Mouse (Mus musculus) embryonic facial prominence, embryonic 14.5 days (tissue): ENCODE results near the gene Plxnb1. TPM values are rescaled to one million over a fixed set of nuclear protein-coding genes. Genes with fewer than 3 reads are reported as not detected.

Experiments
- ATAC-seq: fragments of 200-750 bp; cut with Nextera tagmentation; 2 replicates; pipeline ENCODE4 v1.8.0; 2017; ENCODE audit warnings: low read depth, moderate number of reproducible peaks, moderate TSS enrichment
- DNase-seq: peaks from one replicate; pipeline ENCODE4 v3.0.0-alpha.2; 2015; ENCODE audit warnings: low spot score
- H3K27ac ChIP-seq: fragments of 300-500 bp; sonication (generic); replicated peaks from 2 replicates; pipeline ENCODE4 v1.5.1; 2014; ENCODE audit warnings: low read depth, mild to moderate bottlenecking, low read length, moderate library complexity
- H3K27me3 ChIP-seq: fragments of 300-500 bp; sonication (generic); replicated peaks from 2 replicates; pipeline ENCODE4 v1.6.1; 2014; ENCODE audit warnings: low read length; ENCODE audit not compliant: control insufficient read depth, insufficient read depth
- H3K36me3 ChIP-seq: fragments of 300-500 bp; sonication (generic); 2 replicates; pipeline ENCODE4 v1.6.1; 2014; ENCODE audit warnings: low read length, mixed read lengths; ENCODE audit not compliant: control insufficient read depth, insufficient read depth
- H3K4me1 ChIP-seq: fragments of 300-500 bp; sonication (generic); 2 replicates; pipeline ENCODE4 v1.6.1; 2014; ENCODE audit warnings: antibody characterized with exemption, low read length; ENCODE audit not compliant: control insufficient read depth, insufficient read depth
- H3K4me2 ChIP-seq: fragments of 300-500 bp; sonication (generic); 2 replicates; pipeline ENCODE4 v1.6.1; 2014; ENCODE audit warnings: low read depth, mild to moderate bottlenecking, low read length, moderate library complexity, mixed read lengths
- H3K4me3 ChIP-seq: fragments of 300-500 bp; sonication (generic); 2 replicates; pipeline ENCODE4 v1.5.1; 2014; ENCODE audit warnings: low read depth, mild to moderate bottlenecking, low read length
- H3K9ac ChIP-seq: fragments of 300-500 bp; sonication (generic); 2 replicates; pipeline ENCODE4 v1.6.1; 2014; ENCODE audit warnings: low read depth, mild to moderate bottlenecking, low read length, moderate library complexity, mixed read lengths
- H3K9me3 ChIP-seq: fragments of 300-500 bp; sonication (generic); 2 replicates; pipeline ENCODE4 v1.6.1; 2016; ENCODE audit warnings: low read length; ENCODE audit not compliant: control insufficient read depth
- WGBS: fragments of 180-500 bp; shearing (Covaris S2); extraction: QIAGEN DNeasy Blood & Tissue Kit; methylation state at CpG from one replicate; pipeline ENCODE4 v1.1.7; 2014; 5-methylcytosine and 5-hydroxymethylcytosine counted together
- polyA plus RNA-seq: library from polyadenylated mRNA; unstranded; fragments of >200 nt; fragmentation: Nextera tagmentation; extraction: Ambion mirVana; gene quantifications from 2 replicates; pipeline ENCODE4 v1.2.1, GENCODE M21; 2014

Plxnb1 gene
- polyA plus RNA-seq, 1 experiment from 2014 or later = 9.7 TPM

DNA sequence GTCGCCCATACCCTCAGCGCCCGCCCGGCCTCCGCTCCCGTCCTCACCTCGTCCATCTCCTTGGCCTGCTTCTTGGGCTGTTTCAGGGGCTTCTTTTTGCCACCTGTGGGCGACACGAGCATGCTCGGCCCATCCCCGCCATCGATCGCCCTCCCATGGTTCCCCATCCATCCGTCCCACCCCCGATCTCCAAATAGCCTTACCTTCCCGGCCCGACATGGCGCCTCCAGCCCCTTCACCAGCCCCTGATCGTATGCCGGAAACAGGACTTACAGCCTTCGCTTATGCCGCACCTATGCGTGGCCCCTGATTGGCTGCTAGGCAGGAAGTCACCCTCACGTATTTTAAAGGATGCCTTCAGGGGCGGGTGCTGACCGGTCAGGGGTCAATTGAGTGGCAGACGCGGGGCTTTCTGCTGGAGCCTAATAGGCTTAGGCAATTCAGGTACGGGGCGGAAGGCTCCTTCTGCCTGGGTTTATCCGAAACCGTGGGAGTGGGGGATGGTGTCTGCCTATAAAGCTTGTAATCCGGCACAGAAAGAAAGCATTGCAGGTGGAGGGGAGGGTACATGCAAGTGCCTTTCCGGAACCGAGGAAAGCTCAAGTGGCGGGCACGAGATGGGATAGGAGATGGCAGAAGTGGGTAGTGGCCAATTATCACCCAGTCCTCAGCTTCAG is 12.9 kb upstream of the Plxnb1 start, which contains the start of the genes Ccdc51 and Tma7:
Ccdc51 (plus strand) TSS at position 370 of the 677 bp plus-strand sequence.
Tma7 (minus strand) TSS at position 464 of the 677 bp plus-strand sequence.
- Histone ChIP-seq H3K4me1 (peaks cover 14% of the 10 kb centered on the region), H3K27ac (peak within 1 kb of the TSS; percentile 65)
- under 1% methylated on average over 37 of the region's 37 CpGs for WGBS

DNA sequence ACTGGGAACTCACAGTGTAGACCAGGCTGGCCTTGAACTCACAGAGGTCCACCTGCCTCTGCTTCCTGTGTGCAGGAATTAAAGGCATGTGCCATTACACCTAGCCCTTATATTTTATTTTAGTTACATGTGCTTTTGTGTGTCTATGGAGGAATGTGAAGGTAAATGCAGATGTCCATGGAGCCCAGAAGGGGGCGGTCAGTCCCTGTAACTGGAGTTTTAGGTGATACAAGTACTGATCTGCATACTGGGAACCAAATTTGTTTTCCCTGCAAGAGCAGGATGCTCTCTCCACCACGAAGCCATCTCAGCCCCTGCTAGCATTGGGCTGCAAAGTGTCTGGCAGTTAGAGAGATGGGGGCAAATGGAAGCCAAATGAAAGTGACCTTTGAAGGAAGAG is 10.3 kb upstream of the Plxnb1 start:
- 12% methylated on average over 2 of the region's 2 CpGs for WGBS
- DNase-seq = peak; percentile 64
- no peak overlapping the region for H3K9ac ChIP-seq
- H3K4me2 ChIP-seq = no peak overlapping the region
- H3K4me1 ChIP-seq = peaks cover 14% of the 10 kb centered on the region
- no peaks in the 10 kb centered on the region for H3K9me3 ChIP-seq
- peaks cover 17% of the 10 kb centered on the region for H3K36me3 ChIP-seq
- no peak overlapping the region for H3K27ac ChIP-seq
- H3K4me3 ChIP-seq = no peak overlapping the region
- no peaks in the 10 kb centered on the region for H3K27me3 ChIP-seq
- ATAC-seq = no peak

More for the DNA sequence above, 12.9 kb upstream of the Plxnb1 start, which contains the start of the genes Ccdc51 and Tma7:
- DNase-seq (peak; percentile 96), ATAC-seq (peak; percentile 98)
- Histone ChIP-seq H3K4me3 (peak within 1 kb of the TSS; percentile 81), H3K9ac (peak within 1 kb of the TSS; percentile 84), H3K4me2 (peak within 1 kb of the TSS; percentile 88), H3K9me3 (no peaks in the 10 kb centered on the region), H3K36me3 (peaks cover 28% of the 10 kb centered on the region), H3K27me3 (no peaks in the 10 kb centered on the region)

DNA sequence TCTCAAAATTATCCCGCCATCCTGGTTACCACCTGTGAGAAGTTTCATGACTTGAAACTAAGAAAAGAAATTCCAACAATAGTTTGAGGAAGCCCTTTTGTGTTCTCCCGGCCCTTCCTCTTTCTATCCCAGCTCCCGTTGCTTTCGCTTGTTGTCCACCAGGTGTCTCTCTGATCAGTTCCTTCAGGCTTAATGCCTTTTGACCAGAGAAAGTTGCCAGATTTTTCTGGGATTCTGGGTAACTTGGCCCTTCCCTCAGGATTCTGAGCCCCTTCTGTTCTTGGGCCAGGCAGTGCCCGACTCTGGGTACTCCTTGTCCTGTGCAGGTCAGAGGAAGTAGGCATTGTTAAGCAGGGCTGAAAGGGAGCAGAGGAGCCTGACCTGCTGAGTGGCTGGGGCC is 7.2 kb upstream of the Plxnb1 start:
- peaks cover 3% of the 10 kb centered on the region; the same call in 1 of the 2 replicates for H3K4me1 ChIP-seq
- H3K9ac ChIP-seq = 0 out of 2 replicates have a peak overlapping the region, but pooled peaks have one; percentile 25
- ATAC-seq (no peak), DNase-seq (peak; percentile 81)
- no peaks in the 10 kb centered on the region for H3K27me3 ChIP-seq
- WGBS = 11% methylated on average over 5 of the region's 5 CpGs
- no peaks in the 10 kb centered on the region for H3K9me3 ChIP-seq
- H3K27ac ChIP-seq = no peak overlapping the region
- no peak overlapping the region for H3K4me2 ChIP-seq
- H3K36me3 ChIP-seq = peaks cover 21% of the 10 kb centered on the region
- no peak overlapping the region for H3K4me3 ChIP-seq

DNA sequence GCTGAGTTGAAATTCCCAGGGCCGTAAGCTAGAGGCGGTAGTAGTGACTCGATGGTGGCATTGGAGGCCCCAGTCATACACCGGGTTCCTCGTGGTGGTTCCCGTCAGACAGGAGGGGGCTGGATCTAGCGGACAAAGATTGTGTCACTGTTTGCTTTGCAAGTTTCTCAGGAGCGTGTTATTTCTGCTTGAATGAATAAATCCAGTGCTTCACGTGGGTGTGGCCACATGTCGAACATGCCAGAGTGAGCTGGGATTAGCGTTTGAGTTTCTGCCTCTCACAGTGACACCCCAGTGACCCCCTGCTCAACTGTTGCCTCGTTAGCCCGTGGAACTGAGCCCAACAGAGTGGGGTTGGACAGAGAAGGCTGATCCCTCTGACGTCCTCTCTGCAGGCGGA is 4.7 kb upstream of the Plxnb1 start:
- ATAC-seq = no peak
- no peak overlapping the region for H3K4me3 ChIP-seq
- peaks cover 21% of the 10 kb centered on the region for H3K36me3 ChIP-seq
- WGBS = 72% methylated on average over 15 of the region's 15 CpGs
- H3K27ac ChIP-seq = no peak overlapping the region
- no peak overlapping the region for H3K4me2 ChIP-seq
- H3K27me3 ChIP-seq = no peaks in the 10 kb centered on the region
- no peak overlapping the region for H3K9ac ChIP-seq
- H3K9me3 ChIP-seq = no peaks in the 10 kb centered on the region
- H3K4me1 ChIP-seq = peaks cover 10% of the 10 kb centered on the region
- peak; percentile 87 for DNase-seq

DNA sequence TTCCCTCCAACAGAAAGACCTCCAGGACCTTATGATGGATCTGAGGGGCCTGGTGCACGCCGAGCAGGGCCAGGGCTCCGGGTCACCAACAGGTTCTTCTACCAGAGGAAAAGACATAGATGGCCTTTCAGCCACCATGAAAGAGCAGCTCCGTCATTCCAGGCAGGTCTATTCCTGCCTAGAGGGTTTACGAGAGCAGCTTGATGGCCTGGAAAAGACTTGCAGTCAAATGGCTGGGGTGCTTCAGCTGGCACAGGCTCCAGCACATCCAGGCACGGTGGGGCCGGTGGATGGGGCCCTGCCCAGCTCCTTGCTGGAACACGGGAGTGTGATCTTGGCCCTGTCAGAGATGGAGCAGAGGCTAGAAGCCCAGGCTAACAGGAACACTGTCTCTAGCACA is 3.4 kb upstream of the Plxnb1 start:
- no peak for ATAC-seq
- H3K9ac ChIP-seq = no peak overlapping the region
- H3K4me1 ChIP-seq = peaks cover 16% of the 10 kb centered on the region
- no peak overlapping the region for H3K4me2 ChIP-seq
- H3K27ac ChIP-seq = no peak overlapping the region
- no peak overlapping the region for H3K4me3 ChIP-seq
- DNase-seq = no peak
- H3K9me3 ChIP-seq = no peaks in the 10 kb centered on the region
- H3K36me3 ChIP-seq = peaks cover 21% of the 10 kb centered on the region
- H3K27me3 ChIP-seq = no peaks in the 10 kb centered on the region
- 75% methylated on average over 8 of the region's 8 CpGs for WGBS

DNA sequence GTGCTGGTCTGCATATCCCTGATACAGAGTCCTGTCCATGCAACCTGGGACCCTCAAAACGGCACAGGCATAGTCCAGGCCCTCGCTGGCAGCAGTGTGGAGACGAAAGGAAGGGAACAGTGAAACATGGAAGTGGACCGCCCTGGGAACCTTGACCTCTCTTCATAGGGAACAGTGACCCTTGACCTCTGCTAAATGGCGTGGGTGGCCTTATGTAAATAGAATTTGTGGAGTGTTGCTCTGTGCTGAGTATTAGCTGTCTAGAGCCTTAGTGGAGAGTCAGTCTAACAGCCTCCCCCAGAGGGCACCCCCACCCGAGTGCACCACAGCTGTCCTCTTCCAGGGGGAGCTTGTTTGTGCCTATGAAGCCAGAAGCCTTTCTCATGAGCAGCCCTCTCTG is 2.4 kb upstream of the Plxnb1 start:
- Histone ChIP-seq H3K9ac (no peak overlapping the region), H3K4me1 (peaks cover 26% of the 10 kb centered on the region), H3K9me3 (no peaks in the 10 kb centered on the region), H3K4me3 (no peak overlapping the region), H3K27ac (no peak overlapping the region), H3K4me2 (no peak overlapping the region), H3K27me3 (no peaks in the 10 kb centered on the region), H3K36me3 (peaks cover 21% of the 10 kb centered on the region)
- no peak for DNase-seq
- WGBS = 39% methylated on average over 6 of the region's 6 CpGs
- no peak for ATAC-seq

DNA sequence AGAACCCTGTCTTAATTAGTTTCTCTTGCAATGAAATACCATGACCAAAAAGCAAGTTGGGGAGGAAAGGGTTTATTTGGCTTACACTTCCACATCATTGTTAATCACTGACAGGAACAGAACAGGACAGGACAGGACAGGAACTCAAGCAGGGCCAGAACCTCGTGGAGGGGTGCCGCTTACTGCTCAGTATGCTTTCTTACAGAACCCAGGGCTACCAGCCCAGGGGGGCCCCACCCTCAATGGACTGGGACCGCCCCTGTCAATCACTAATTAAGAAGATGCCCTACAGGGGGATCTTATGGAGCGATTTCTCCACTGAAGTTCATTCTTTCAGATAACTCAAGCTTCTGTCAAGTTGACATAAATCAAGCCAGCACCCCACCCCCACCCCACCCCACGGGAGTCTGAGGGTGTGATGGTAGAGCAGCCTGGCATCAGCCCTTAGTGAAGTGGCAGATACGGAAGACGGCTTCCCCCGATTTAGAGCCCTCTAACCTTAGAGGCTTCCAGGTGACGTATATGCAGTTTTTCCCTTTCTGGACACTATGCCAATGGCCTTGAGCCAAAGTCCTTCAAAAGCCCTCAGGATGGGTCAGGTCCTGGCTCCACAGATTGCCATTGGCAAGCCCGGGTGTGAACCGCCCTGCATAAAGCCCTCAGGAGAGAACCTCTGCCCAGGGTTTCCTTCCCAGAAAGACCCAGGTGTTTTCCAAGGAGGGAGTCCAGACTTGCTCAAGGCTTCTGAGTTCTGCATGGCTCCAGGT is 1.2 kb upstream of the Plxnb1 start:
- H3K4me2 ChIP-seq = peak overlapping the region; percentile 85
- peaks cover 21% of the 10 kb centered on the region for H3K36me3 ChIP-seq
- peak overlapping the region; percentile 100 for H3K27ac ChIP-seq
- H3K9me3 ChIP-seq = no peaks in the 10 kb centered on the region
- 18% methylated on average over 11 of the region's 11 CpGs for WGBS
- H3K4me3 ChIP-seq = peak overlapping the region; percentile 77
- ATAC-seq (no peak), DNase-seq (peak; percentile 59)
- H3K9ac ChIP-seq = 0 out of 2 replicates have a peak overlapping the region, but pooled peaks have one; percentile 4
- no peaks in the 10 kb centered on the region for H3K27me3 ChIP-seq
- H3K4me1 ChIP-seq = peaks cover 38% of the 10 kb centered on the region

DNA sequence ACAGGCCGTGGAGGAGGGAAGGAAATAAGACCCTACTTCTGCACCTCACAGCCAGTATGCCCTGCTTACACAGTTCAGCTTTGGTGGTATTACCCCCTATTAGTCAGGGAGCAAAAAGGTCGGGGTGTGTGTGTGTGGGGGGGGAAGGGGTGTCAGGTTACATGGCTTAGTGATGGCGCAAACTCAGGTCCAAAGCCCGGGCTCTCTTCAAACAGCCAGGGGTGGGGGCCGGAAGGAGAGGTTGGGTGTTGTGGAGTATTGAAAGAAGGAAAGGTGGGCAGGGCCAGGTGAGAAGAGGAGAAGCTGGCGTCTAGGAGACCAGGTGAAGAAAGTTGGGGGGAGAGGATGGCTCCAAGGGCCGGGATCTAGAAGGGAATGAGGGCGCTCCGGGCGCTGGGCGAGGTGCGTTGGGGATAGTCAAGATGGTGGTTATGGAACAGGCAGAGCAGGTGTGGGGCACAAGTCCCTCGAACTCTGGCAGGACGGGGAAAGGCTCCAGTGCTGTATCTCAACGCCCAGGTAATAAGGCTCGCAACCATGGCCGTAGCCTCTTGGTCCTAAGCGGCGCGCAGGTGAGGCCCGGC is 544 bp upstream of the Plxnb1 start:
- H3K4me3 ChIP-seq = peak overlapping the region; percentile 77
- H3K27ac ChIP-seq = peak overlapping the region; percentile 100
- ATAC-seq (peak; percentile 16), DNase-seq (peak; percentile 78)
- H3K36me3 ChIP-seq = peaks cover 21% of the 10 kb centered on the region
- peaks cover 41% of the 10 kb centered on the region for H3K4me1 ChIP-seq
- H3K9me3 ChIP-seq = no peaks in the 10 kb centered on the region
- peak overlapping the region; percentile 97 for H3K9ac ChIP-seq
- no peaks in the 10 kb centered on the region for H3K27me3 ChIP-seq
- 0% methylated on average over 13 of the region's 21 CpGs for WGBS
- H3K4me2 ChIP-seq = peak overlapping the region; percentile 85
